Mouse (Mus musculus): ENCODE results near the gene Fam205c. TPM values are rescaled to one million over a fixed set of nuclear protein-coding genes. Genes with fewer than 3 reads are reported as not detected.

Fam205c gene
- 10 to 100 TPM in 2 of 4 experiments, 1 to 10 TPM in 2; 7.5 to 11.8 (median 10.3) TPM for total RNA-seq (2022)

DNA sequence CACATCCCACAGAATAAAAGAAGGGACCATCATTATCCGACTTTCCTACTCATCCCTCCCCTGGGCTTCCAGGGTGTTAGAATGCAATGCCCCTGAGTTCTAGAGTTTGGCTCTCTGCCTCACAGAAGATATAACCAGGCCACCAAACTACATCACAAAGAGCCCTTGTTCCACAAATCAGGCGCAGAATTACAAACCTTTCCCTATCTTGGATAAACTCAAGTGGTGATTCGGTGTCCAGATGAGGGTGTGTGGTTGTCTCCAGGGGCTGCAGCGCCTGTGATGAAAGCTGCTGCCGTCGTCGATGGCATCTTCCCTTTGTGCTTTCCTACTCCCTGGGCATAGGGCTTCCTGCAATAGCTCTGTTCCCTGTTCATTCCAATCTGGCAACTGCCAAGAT is at the start of gene Fam205c:
Gene Fam205c, minus strand, starts transcription at position 101 of the 400 bp plus-strand sequence.
- no peak for DNase-seq (ENCODE audit: low spot score)

DNA sequence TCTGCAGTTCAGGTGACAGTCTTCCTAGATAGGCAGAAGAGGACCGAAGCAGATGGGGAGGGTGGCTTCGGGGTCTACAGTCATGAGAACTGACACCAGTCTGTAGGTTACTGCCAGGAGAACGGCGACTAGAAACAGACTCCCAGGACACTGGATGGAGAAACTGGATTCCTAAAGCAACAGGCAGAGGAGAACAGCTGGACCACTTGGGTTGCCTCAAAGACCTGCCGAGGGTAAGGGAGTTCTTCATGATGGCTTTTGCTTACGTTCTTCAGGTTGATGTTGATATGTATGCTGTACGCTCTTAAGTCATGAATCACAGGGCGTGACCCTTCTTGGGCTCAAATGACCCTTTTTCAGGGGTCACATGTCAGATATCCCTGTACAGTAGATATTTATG is 48.4 kb upstream of the Fam205c start:
- no peak for DNase-seq (ENCODE audit: low spot score)

- DNase-seq (ENCODE audit: low spot score), result no peak
Observed at GRCm38 (mm10) chr4:42922056-42922455, 48.0 kb upstream of the Fam205c start.

DNA sequence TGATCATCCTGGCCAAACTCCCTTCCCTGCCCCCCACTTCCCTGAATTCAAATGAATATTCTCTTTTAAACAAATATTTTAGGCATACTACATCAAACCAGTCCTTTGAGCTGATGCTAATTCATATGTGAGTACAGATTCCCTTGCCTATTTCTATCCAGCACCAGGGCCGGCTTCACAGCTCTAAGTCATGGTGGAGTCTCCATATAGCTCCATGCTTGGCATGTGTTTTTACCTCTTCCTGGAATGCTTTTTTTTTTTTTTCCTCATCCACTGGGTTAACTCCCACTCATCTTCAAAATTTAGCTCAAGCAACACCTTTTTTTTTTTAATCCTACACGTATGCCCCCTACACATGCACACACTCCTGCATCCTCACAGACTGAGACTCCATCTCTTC is 47.5 kb upstream of the Fam205c start:
- DNase-seq (ENCODE audit: low spot score), result no peak

- no peak for DNase-seq (ENCODE audit: low spot score)
Observed at GRCm38 (mm10) chr4:42920726-42921125, 46.7 kb upstream of the Fam205c start.

DNA sequence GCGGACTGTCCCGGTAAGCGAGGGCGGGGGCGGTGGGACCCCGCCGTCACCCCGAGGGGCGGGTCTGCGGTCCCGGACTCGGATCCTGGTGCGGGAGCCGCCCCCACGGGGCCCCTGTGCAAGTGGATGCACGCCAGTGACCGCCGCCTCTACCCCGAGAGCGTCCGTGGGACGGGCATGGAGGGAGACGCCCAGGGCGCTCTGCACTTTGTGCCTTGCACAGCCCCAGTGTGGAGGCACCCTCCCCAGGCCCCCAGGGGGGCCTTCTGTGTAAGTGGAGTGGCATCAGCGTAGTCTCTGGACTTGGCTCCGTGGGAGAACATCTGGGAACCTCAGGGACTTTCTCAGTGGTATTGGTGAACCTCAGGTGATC is 43.4 kb upstream of the Fam205c start:
- no peak for DNase-seq (ENCODE audit: low spot score)

DNA sequence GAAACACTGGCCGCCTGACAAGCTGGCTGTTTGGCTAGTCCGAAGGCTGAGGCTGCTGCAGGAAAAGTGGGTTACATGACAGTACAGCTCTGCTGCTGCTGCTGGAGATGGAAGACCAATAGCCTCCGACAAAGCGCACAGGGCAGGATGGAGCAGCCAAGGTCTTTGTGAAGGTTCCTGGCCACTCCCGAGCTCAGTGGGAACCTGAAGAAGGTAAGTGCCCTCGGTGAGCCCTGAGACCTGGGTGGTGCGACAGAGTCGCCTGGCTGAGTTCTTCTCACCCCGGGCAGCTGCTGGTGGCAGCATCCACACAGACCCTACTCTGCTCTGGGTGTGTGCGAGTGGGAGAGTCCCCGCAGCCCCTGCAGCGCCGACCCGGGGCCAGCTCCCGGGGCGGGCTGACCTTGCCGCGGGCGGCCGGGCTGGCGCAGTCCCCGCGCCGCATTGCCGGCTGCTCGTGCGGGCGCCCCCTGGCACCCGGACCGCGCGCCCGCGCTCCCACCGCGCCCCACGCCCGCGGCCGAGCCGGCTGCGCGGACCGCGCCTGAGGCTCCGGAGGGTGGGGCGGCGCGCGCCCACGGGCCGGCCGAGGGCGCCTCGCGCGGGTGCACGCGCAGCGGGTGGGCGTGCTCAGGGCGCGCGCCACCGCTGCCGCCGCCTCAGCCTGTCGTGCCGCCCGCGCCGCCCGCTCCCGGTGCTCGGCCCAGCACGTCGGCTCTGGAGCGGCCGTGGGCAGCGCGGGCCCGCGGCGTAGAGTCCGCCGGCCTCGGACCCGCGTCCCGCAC is 42.8 kb upstream of the Fam205c start, which contains the start of gene Phf24:
Gene Phf24, plus strand, starts transcription at position 44 of the 785 bp plus-strand sequence.
- DNase-seq (ENCODE audit: low spot score), result no peak

- DNase-seq (ENCODE audit: low spot score), result no peak
Observed at GRCm38 (mm10) chr4:42915966-42916365, 41.9 kb upstream of the Fam205c start.

- no peak for DNase-seq (ENCODE audit: low spot score)
Observed at GRCm38 (mm10) chr4:42915311-42915710, 41.3 kb upstream of the Fam205c start.

- no peak for DNase-seq (ENCODE audit: low spot score)
Observed at GRCm38 (mm10) chr4:42913391-42913790, 39.4 kb upstream of the Fam205c start.

- no peak for DNase-seq (ENCODE audit: low spot score)
Observed at GRCm38 (mm10) chr4:42904966-42905365, 30.9 kb upstream of the Fam205c start.

- DNase-seq (ENCODE audit: low spot score), result no peak
Observed at GRCm38 (mm10) chr4:42904523-42904922, 30.5 kb upstream of the Fam205c start.

- no peak for DNase-seq (ENCODE audit: low spot score)
Observed at GRCm38 (mm10) chr4:42903942-42904341, 29.9 kb upstream of the Fam205c start.

DNA sequence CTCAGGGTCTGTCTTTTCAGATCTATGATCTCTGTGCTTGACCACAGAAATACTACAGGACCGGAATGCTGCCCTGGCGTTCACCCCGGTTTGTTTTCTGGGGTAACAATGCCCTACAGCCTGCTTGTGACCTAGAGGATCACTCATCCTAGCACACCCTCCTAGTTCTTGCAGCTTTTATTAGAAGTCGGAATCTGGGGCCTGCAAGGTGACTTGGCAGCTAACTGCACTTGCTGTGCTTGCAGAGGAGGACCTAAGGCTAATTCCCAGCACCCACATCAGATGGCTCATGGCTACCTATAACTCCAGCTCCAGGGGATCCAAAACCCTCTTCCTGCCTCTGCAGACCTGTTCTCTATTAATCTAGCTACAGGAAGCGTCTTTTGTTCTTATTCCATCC is 28.7 kb upstream of the Fam205c start:
- no peak for DNase-seq (ENCODE audit: low spot score)

DNA sequence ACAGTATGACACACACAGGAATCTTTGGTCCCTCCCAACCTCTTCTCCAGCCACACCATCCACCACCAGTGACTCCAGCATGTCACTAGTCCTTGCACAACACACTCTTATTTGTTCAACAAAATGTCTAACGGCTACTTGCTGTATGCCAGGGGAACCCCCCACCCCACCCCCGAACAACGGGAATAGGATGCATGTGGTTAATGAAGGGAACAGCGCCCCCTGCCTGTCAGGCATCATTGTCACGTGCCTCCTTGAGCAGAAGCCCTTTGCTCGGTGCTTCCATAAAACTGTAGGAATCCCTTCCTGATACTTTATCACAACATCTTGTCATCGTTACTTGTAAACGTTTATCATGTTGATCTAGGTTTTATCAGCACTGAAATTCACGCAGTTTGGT is 28.1 kb upstream of the Fam205c start:
- no peak for DNase-seq (ENCODE audit: low spot score)

GRCm38 (mm10) chr4:42900878-42901277 is 26.8 kb upstream of the Fam205c start:
- no peak for DNase-seq (ENCODE audit: low spot score)

GRCm38 (mm10) chr4:42898914-42899313 is 24.9 kb upstream of the Fam205c start:
- DNase-seq (ENCODE audit: low spot score), result no peak

DNA sequence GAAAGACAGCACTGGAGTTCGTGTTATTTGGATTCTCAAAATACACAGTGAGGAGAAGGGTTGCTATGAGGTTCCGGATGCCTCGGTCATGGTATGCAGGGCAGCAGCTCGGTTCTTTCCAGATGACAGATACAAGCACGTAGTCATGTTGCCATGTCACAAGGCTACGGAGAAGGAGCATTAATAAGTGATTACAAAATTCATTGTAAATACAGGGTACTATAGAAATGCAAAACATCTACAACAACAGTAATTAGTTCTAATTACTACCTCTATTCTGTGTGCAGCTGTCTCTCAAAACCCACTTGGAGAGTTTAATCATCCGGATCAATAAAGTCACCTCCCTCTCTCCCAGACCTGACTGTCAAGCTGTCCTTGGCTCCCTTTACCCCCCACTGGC is 21.1 kb upstream of the Fam205c start:
- DNase-seq (ENCODE audit: low spot score), result no peak

DNA sequence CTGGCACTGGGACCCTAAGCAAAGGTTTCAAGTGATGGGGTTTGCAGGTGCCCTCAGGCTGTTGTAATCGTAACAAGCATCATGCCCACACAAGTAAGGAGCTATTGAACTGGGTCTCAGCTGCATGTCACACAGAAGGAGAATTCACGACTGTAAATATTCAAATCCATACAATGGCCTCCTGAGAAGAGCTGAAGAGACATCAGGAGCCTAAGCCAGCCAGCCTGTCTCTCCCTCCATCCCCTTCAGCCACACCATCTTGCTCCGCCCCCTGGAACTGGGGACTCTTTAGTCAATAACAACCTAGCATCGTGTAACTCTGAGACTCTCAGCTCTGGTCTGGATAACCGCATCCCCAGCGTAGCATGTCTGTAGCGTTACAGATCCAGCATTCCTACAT is 17.1 kb upstream of the Fam205c start:
- DNase-seq (ENCODE audit: low spot score), result no peak

GRCm38 (mm10) chr4:42888806-42889205 is 14.8 kb upstream of the Fam205c start:
- no peak for DNase-seq (ENCODE audit: low spot score)

DNA sequence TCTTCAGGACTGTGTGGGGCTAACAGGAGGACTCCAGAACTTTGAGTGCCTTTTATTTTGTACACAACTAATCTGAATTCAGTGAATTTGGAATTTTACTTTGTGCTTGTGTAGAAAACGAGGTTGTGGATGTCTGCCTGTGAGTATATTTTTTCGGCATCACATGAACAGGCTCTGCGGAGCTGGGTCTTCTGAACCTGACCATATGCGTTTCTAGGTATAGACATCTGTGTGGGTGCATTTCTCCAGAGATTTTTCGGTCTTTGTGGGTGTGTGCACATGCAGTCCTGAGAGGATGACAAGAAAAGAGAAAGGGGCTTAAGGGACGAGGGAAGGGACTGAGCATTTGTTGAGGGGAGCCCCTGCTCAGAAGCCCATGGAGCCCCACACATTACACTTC is 12.9 kb upstream of the Fam205c start:
- DNase-seq (ENCODE audit: low spot score), result no peak

- no peak for DNase-seq (ENCODE audit: low spot score)
Observed at GRCm38 (mm10) chr4:42880677-42880948, 6.6 kb upstream of the Fam205c start.

GRCm38 (mm10) chr4:42879829-42880676 is 6.0 kb upstream of the Fam205c start:
- DNase-seq (ENCODE audit: low spot score), result no peak

All from heart, adult 8-10 months (tissue).